Mouse (Mus musculus): ENCODE measurements around the gene Acaca. TPM values are rescaled to one million over a fixed set of nuclear protein-coding genes. Genes with fewer than 3 reads are reported as not detected.

Gene Acaca
- polyA plus RNA-seq, 1 experiment: 38.5 TPM

DNA sequence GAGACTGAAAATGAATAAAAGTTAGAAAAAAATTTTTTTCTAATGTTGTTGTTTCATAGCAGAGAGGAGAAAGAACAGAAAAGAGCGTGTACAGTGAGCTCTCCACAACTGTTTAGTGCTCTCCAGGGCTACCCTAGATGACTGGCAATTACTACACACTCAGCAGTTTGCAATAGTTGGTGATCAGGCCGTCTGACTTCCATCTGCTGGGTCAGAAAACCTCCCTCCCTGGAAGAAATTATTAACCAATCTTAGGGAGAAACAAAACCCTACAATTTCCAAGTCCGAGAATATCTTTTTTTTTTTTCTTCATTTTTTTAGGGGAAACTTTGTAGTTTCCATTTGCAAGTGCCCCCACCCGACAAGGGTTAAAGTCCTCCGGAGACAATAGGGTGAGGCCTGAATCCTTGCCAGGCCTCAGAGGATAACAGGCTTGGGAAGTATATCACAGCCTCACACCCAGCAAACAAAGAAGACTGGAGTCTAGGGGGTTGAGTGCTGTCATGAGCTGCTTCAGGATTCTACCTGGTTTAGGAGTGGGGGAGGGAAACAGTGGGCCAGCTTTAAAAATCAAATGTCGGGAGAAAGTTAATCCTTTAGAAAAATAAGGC, 233.3 kb downstream of the Acaca start:
- H3K4me1 ChIP-seq (ENCODE audit: control insufficient read depth, insufficient read depth, low read length): peaks cover 6% of the 10 kb centered on the region; the same call in 1 of the 2 replicates
- WGBS: 38% methylated on average over 6 of the region's 6 CpGs
- no peaks in the 10 kb centered on the region for H3K27me3 ChIP-seq (replicated peaks; ENCODE audit: control insufficient read depth, insufficient read depth, low read length)
- DNase-seq: peak; percentile 83
- no peaks in the 10 kb centered on the region for H3K36me3 ChIP-seq (ENCODE audit: control insufficient read depth, insufficient read depth, low read length)
- TF ChIP-seq POLR2A (IDR thresholded peaks at IDR 0.05; ENCODE audit: low read depth, low read length): no peak
- no peak for TF ChIP-seq CTCF (conservative IDR thresholded peaks at IDR 0.05; ENCODE audit: insufficient read depth, insufficient read length, low read depth, low read length)
- no peak overlapping the region for H3K4me3 ChIP-seq (ENCODE audit: insufficient read depth, low read depth, low read length)
- H3K27ac ChIP-seq (ENCODE audit: insufficient read depth, low read depth, low read length): peak overlapping the region; percentile 88; the same call in 1 of the 2 replicates

GRCm38 (mm10) chr11:84365313-84365712, 235.8 kb downstream of the Acaca start:
- DNase-seq: no peak
- Histone ChIP-seq H3K27me3 (replicated peaks; ENCODE audit: control insufficient read depth, insufficient read depth, low read length) (no peaks in the 10 kb centered on the region), H3K4me3 (ENCODE audit: insufficient read depth, low read depth, low read length) (no peak overlapping the region), H3K36me3 (ENCODE audit: control insufficient read depth, insufficient read depth, low read length) (no peaks in the 10 kb centered on the region), H3K27ac (ENCODE audit: insufficient read depth, low read depth, low read length) (no peak overlapping the region), H3K4me1 (ENCODE audit: control insufficient read depth, insufficient read depth, low read length) (peaks cover 6% of the 10 kb centered on the region; the same call in 1 of the 2 replicates)
- WGBS: 81% methylated on average over 1 of the region's 1 CpGs
- TF ChIP-seq POLR2A (IDR thresholded peaks at IDR 0.05; ENCODE audit: low read depth, low read length) (no peak), CTCF (conservative IDR thresholded peaks at IDR 0.05; ENCODE audit: insufficient read depth, insufficient read length, low read depth, low read length) (0 out of 2 replicates have a peak, but pooled peaks have one; percentile 15)

GRCm38 (mm10) chr11:84368902-84369301, 239.4 kb downstream of the Acaca start:
- no peak for TF ChIP-seq CTCF (conservative IDR thresholded peaks at IDR 0.05; ENCODE audit: insufficient read depth, insufficient read length, low read depth, low read length)
- no peak for TF ChIP-seq POLR2A (IDR thresholded peaks at IDR 0.05; ENCODE audit: low read depth, low read length)
- DNase-seq: no peak
- Histone ChIP-seq H3K27me3 (replicated peaks; ENCODE audit: control insufficient read depth, insufficient read depth, low read length) (no peaks in the 10 kb centered on the region), H3K27ac (ENCODE audit: insufficient read depth, low read depth, low read length) (no peak overlapping the region), H3K4me3 (ENCODE audit: insufficient read depth, low read depth, low read length) (no peak overlapping the region), H3K36me3 (ENCODE audit: control insufficient read depth, insufficient read depth, low read length) (peaks cover 2% of the 10 kb centered on the region), H3K4me1 (ENCODE audit: control insufficient read depth, insufficient read depth, low read length) (no peaks in the 10 kb centered on the region)
- 90% methylated on average over 2 of the region's 2 CpGs for WGBS

GRCm38 (mm10) chr11:84373122-84373521, 243.7 kb downstream of the Acaca start:
- no peak overlapping the region for H3K4me3 ChIP-seq (ENCODE audit: insufficient read depth, low read depth, low read length)
- peaks cover 2% of the 10 kb centered on the region for H3K36me3 ChIP-seq (ENCODE audit: control insufficient read depth, insufficient read depth, low read length)
- no peaks in the 10 kb centered on the region for H3K4me1 ChIP-seq (ENCODE audit: control insufficient read depth, insufficient read depth, low read length)
- WGBS: 91% methylated on average over 4 of the region's 4 CpGs
- H3K27me3 ChIP-seq (replicated peaks; ENCODE audit: control insufficient read depth, insufficient read depth, low read length): no peaks in the 10 kb centered on the region
- no peak for DNase-seq
- no peak overlapping the region for H3K27ac ChIP-seq (ENCODE audit: insufficient read depth, low read depth, low read length)
- TF ChIP-seq CTCF (conservative IDR thresholded peaks at IDR 0.05; ENCODE audit: insufficient read depth, insufficient read length, low read depth, low read length) (no peak), POLR2A (IDR thresholded peaks at IDR 0.05; ENCODE audit: low read depth, low read length) (no peak)

GRCm38 (mm10) chr11:84375951-84376496, 246.6 kb downstream of the Acaca start:
- WGBS: 61% methylated on average over 3 of the region's 3 CpGs
- TF ChIP-seq CTCF (conservative IDR thresholded peaks at IDR 0.05; ENCODE audit: insufficient read depth, insufficient read length, low read depth, low read length) (no peak), POLR2A (IDR thresholded peaks at IDR 0.05; ENCODE audit: low read depth, low read length) (no peak)

DNA sequence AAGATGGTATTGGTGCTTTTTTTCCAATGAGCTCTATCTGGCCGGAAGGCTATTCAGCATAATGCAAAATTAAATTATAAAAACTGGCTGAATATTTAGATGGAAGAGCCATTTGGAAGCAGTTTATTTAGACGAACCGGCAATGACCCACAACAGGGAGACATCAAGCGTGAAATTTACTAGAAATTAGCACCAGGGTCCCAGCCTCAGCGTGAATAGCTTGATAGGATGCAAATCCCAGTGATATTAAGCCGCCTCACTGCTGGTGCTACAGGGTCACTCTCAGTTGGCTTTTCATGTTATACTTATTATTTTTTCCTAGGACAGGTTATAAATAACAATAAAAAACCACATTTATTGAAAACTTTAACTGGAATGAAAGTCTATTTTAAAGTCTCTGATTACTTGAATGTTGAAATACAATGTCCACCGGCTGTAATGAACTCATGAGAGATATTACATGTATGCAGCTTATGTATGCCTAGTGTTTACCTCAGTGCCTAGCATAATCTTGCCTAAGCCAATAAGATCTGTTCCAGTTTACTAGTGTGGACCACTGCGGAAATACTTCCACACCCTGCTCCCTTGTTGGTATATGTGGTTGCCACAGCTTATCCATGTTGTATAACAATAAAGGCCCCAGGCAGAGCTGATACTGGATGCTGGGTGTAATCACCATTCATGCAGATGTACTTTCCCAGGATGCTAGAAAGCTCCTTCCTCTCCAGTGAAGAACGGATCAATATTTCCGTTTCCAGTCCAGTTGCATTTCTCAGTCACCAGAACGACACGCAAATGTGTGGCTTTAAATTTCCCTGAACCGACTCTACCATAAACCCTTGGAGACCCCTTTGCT, 247.3 kb downstream of the Acaca start:
- no peaks in the 10 kb centered on the region for H3K27me3 ChIP-seq (replicated peaks; ENCODE audit: control insufficient read depth, insufficient read depth, low read length)
- DNase-seq: no peak
- no peaks in the 10 kb centered on the region for H3K4me1 ChIP-seq (ENCODE audit: control insufficient read depth, insufficient read depth, low read length)
- TF ChIP-seq CTCF (conservative IDR thresholded peaks at IDR 0.05; ENCODE audit: insufficient read depth, insufficient read length, low read depth, low read length): no peak
- peaks cover 2% of the 10 kb centered on the region for H3K36me3 ChIP-seq (ENCODE audit: control insufficient read depth, insufficient read depth, low read length)
- H3K4me3 ChIP-seq (ENCODE audit: insufficient read depth, low read depth, low read length): no peak overlapping the region
- no peak overlapping the region for H3K27ac ChIP-seq (ENCODE audit: insufficient read depth, low read depth, low read length)
- 88% methylated on average over 13 of the region's 13 CpGs for WGBS

More at GRCm38 (mm10) chr11:84375951-84376496, 246.6 kb downstream of the Acaca start:
- no peaks in the 10 kb centered on the region for H3K4me1 ChIP-seq (ENCODE audit: control insufficient read depth, insufficient read depth, low read length)
- no peak overlapping the region for H3K27ac ChIP-seq (ENCODE audit: insufficient read depth, low read depth, low read length)
- peaks cover 2% of the 10 kb centered on the region for H3K36me3 ChIP-seq (ENCODE audit: control insufficient read depth, insufficient read depth, low read length)
- no peaks in the 10 kb centered on the region for H3K27me3 ChIP-seq (replicated peaks; ENCODE audit: control insufficient read depth, insufficient read depth, low read length)
- H3K4me3 ChIP-seq (ENCODE audit: insufficient read depth, low read depth, low read length): no peak overlapping the region
- no peak for DNase-seq

DNA sequence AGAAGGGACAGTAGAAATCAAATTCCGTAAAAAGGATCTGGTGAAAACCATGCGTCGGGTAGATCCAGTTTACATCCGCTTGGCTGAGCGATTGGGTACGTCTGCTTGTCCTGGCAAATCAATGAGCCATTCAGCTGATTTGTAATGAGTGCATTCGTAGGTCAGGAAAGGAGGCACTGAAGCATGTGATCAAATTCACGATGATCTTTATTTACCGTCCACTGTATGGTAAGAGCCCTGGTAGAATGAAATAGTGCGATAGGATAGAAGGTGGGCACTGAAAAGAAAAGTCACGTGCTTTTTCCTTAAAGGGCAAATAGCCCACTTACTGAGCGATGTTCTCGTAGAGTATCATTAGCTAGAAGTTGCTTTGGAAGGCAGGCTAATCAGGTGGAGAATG, 253.0 kb downstream of the Acaca start:
- H3K4me3 ChIP-seq (ENCODE audit: insufficient read depth, low read depth, low read length): no peak overlapping the region
- H3K4me1 ChIP-seq (ENCODE audit: control insufficient read depth, insufficient read depth, low read length): no peaks in the 10 kb centered on the region
- TF ChIP-seq POLR2A (IDR thresholded peaks at IDR 0.05; ENCODE audit: low read depth, low read length) (no peak), CTCF (conservative IDR thresholded peaks at IDR 0.05; ENCODE audit: insufficient read depth, insufficient read length, low read depth, low read length) (no peak)
- H3K27ac ChIP-seq (ENCODE audit: insufficient read depth, low read depth, low read length): no peak overlapping the region
- DNase-seq: no peak
- no peaks in the 10 kb centered on the region for H3K36me3 ChIP-seq (ENCODE audit: control insufficient read depth, insufficient read depth, low read length)
- 70% methylated on average over 13 of the region's 13 CpGs for WGBS
- no peaks in the 10 kb centered on the region for H3K27me3 ChIP-seq (replicated peaks; ENCODE audit: control insufficient read depth, insufficient read depth, low read length)

Measured in kidney, adult 2 months (tissue).